Mouse (Mus musculus) cerebellum, adult (tissue): Measurements from ENCODE around the gene 1700020N01Rik.

Experiments
- ATAC-seq: cut with Nextera tagmentation; 2 replicates; pipeline ENCODE4 v1.9.2; 2017; ENCODE audit warnings: mild to moderate bottlenecking, moderate library complexity, mixed read lengths; ENCODE audit not compliant: insufficient number of reproducible peaks, low FRiP score, low TSS enrichment

1700020N01Rik gene

GRCm38 (mm10) chr10:21600931-21601330, 8.0 kb downstream of the 1700020N01Rik start:
- peak; percentile 41; the same call in 1 of the 2 replicates for ATAC-seq

DNA sequence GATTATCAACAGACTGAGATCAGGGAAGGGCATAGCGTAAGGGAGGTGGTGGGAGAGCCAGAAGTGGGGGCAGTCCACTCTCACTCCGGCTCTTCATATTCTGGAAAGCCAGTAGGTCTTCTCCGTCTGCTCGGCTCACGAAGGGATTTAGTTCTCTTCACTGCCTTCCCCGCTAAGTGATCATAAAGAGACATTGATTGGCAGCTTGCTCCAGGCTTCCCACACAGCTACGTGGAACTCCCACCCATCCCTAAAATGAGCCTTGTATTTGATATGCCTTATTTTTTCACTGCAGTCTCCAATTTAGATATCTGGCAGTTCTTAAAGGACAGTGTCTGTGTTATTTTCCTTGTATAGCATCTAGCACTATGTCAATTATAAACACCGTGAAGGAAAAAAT, 11.5 kb downstream of the 1700020N01Rik start:
- no peak for ATAC-seq

GRCm38 (mm10) chr10:21605011-21605571, 12.1 kb downstream of the 1700020N01Rik start:
- no peak for ATAC-seq

DNA sequence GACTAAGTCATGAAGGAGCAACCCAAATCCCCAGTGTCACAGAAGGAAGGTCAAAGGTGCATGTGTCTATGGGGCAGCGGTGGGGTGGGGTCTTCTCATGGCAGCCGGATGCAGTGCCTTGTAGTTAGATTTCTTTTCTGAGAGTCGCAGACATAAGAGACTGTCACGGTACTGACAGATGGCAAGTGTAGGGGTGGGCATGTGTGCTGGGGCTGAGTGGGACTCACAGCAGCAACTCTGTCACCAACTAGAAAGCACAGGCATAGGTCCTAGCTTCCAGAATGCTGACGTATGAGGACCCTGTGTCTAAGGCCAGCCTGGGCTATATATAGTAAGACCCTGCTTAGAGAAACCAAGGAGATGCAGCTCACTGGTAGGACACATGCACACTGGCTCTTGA, 12.7 kb downstream of the 1700020N01Rik start:
- ATAC-seq: no peak

GRCm38 (mm10) chr10:21606931-21607330, 14.0 kb downstream of the 1700020N01Rik start:
- ATAC-seq: no peak

DNA sequence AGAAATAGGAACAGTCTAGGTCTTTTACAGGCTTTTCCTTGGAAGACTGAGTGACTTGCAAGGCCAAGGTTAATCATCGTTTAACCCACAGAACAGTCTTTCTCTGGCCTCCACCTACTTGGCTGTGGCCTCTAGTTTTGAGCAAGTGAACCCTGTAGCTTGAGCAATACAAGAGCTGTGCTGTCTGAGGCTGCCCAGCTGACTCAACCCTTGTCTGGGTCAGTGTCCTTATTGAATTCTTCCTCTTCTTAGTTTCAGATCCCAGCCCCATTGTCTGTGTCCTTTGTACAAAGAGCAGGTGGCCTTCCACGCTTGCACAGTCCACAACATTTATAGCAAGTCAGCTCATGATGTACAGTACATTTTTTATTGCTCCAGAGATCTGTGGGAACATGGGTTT, 16.6 kb downstream of the 1700020N01Rik start:
- no peak for ATAC-seq

GRCm38 (mm10) chr10:21613021-21613860, 20.3 kb downstream of the 1700020N01Rik start:
- no peak for ATAC-seq

GRCm38 (mm10) chr10:21614520-21614919, 21.6 kb downstream of the 1700020N01Rik start:
- ATAC-seq: no peak

GRCm38 (mm10) chr10:21618745-21619508, 26.0 kb downstream of the 1700020N01Rik start:
- no peak for ATAC-seq

- ATAC-seq: no peak
Observed at GRCm38 (mm10) chr10:21622065-21622464, 29.1 kb downstream of the 1700020N01Rik start.

GRCm38 (mm10) chr10:21628555-21628954, 35.6 kb downstream of the 1700020N01Rik start:
- ATAC-seq: no peak

DNA sequence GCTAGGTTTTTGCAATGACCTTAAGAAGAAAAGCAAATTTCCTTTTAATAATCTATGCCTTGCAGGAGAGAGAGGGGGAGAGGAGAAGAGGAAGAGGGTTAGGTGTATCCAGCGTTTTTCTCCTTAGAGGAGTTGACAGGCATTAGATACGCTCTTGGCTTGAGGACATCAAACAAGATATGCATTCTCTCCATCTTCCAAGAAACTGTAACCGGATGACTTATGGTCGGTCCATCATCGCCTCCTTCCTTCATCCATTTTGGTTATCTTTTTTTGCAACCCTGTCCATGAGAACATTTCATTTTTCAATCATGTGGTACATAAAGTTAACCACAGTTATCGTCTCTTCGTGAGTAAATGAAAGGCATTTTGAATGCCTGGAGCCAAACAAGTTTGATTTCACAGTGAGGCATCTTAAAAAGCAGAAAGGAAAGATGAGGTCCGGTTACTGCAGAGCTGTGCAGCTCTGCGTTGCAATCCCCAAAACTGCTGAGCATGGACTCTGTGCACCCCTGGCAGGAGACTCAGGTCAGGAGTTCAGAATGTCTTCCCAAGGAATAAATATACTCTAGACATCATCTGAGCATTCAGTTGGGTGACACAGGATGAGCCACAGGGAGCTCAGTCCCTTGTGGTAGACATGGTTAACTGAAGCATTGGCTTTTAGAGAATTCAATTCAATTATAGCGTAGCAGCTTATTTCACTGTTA, 36.2 kb downstream of the 1700020N01Rik start:
- no peak for ATAC-seq

DNA sequence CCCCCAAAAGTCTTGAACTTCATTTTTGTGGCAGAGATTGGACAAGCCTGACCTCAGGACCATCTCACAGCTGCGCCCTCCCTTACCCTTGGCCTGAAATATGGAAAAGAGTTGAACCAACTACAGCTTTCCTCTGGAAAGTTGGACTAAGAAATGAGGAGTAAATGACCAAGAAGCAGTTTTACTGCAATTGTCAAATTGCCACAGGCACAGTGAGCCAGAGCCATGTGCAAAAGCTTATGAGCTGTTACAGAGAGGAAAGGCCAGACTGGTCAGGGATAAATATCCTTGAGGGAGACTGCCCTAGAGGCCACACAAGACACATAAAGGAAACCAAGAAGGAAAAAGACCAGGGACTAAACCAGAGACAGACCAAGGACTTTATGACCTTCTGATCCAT, 38.5 kb downstream of the 1700020N01Rik start:
- ATAC-seq: no peak

- ATAC-seq: no peak
Observed at GRCm38 (mm10) chr10:21632687-21633086, 39.7 kb downstream of the 1700020N01Rik start.

GRCm38 (mm10) chr10:21635988-21636710, 43.2 kb downstream of the 1700020N01Rik start:
- ATAC-seq: no peak

GRCm38 (mm10) chr10:21636711-21637081, 43.8 kb downstream of the 1700020N01Rik start:
- ATAC-seq: no peak

- no peak for ATAC-seq
Observed at GRCm38 (mm10) chr10:21651388-21651787, 58.4 kb downstream of the 1700020N01Rik start.

GRCm38 (mm10) chr10:21652426-21653345, 59.7 kb downstream of the 1700020N01Rik start:
- no peak for ATAC-seq

DNA sequence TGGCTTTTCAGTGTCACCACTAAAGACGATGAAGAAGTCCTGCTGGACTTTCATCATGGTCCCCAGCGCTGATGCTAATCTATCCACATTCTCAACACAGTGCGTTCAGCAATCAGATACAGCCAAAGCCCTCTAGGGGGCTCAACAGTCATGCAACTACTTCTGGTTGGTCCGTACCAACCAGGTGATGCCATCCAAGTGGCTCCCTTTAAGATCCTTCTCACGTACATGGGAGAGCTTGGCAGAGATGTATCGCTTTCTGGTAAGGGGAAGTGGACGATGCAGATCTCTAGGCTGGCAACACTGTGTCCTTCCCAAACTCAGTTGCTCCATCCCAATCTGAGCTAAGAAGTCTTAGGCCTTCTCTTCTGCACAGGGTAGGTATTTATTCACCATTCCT, 60.5 kb downstream of the 1700020N01Rik start:
- ATAC-seq: no peak
